In genomic region chr4:56178844-56179481, GRCm38 (mm10) we compare ENCODE assay signal across 16 mouse cellular contexts.
DNase-seq lines count a peak whose midpoint lies in the region; ATAC-seq lines count a peak whose summit lies in the region.
"Had no signal": no experiment of that assay in that cellular context is flagged by ENCODE, and none has a peak within 500 bp of the region (broad histone marks: within the 10 kb centered on the region; RNA-seq: fewer than 3 reads in every experiment).

No protein-coding gene starts in this region.

- peaks cover 8% of the 10 kb centered on the region for H3K4me1 ChIP-seq in hindbrain, embryonic 12.5 days

- H3K4me3 ChIP-seq in hindbrain, embryonic 12.5 days, result no peak overlapping the region
- H3K4me3 ChIP-seq: heart, adult 2 months had no signal

- H3K27me3 ChIP-seq in hindbrain, embryonic 12.5 days, result no peaks in the 10 kb centered on the region

- no peaks in the 10 kb centered on the region for H3K36me3 ChIP-seq in hindbrain, embryonic 12.5 days

- no peak overlapping the region for H3K9ac ChIP-seq in hindbrain, embryonic 12.5 days
- H3K9ac ChIP-seq: liver, embryonic 14.5 days had no signal

- 50% methylated on average over 9 of the region's 9 CpGs for WGBS in hindbrain, embryonic 12.5 days

- peak; percentile 68; the same call in 1 of the 2 replicates for ATAC-seq in hindbrain, embryonic 12.5 days (ENCODE audit: low FRiP score)

- no peak overlapping the region for H3K4me2 ChIP-seq in hindbrain, embryonic 12.5 days (replicated peaks)

- 0 out of 2 replicates have a peak overlapping the region, but pooled peaks have one; percentile 12 for H3K27ac ChIP-seq in hindbrain, embryonic 12.5 days
- H3K27ac ChIP-seq: heart, adult 2 months; liver, embryonic 14.5 days; macrophage had no signal

- peak; percentile 21 for DNase-seq in embryo, embryonic 11 days
- DNase-seq in embryo, embryonic 10 days (ENCODE audit: low spot score), result no peak
- peak; percentile 10 for DNase-seq in retina, postnatal 1 day
- no peak for DNase-seq in retina, embryonic 14.5 days (ENCODE audit: low spot score)
- no peak for DNase-seq in urinary bladder, adult 18-20 months (ENCODE audit: low spot score in 2 of 2)
- no peak for DNase-seq in heart, adult 8-10 months (ENCODE audit: low spot score)
- no peak for DNase-seq in ovary, adult 18-20 months (ENCODE audit: low spot score)
- DNase-seq: adrenal gland, postnatal 14 days; cerebellum, adult 11 months; heart, adult 2 months; heart, postnatal 36 days; kidney, adult 2 months; thymus, adult 18-20 months had no signal

- H3K9me3 ChIP-seq in hindbrain, embryonic 12.5 days (replicated peaks), result no peaks in the 10 kb centered on the region

Comparison
In these comparisons a context has a peak if more than half of its experiments do, and no peak if none do; other contexts are left out.
1. DNase-seq: peak in embryo, embryonic 11 days (single experiment) and retina, postnatal 1 day (single experiment); none in embryo, embryonic 10 days (single experiment), retina, embryonic 14.5 days (single experiment), urinary bladder, adult 18-20 months (0 of 2), heart, adult 8-10 months (single experiment) and ovary, adult 18-20 months (single experiment).